Mouse (Mus musculus) megakaryocyte, embryonic 14.5 days (primary cell): ENCODE measurements around the gene Sycn.

Experiments
- FLI1 ChIP-seq: IDR thresholded peaks from 2 replicates; pipeline ENCODE4 v1.6.1; 2012; ENCODE audit warnings: low read length, inconsistent platforms, mixed read lengths
- GATA1 ChIP-seq: IDR thresholded peaks from 3 replicates; pipeline ENCODE4 v1.6.1; 2012; ENCODE audit warnings: mixed read lengths, low read length, inconsistent platforms, borderline replicate concordance

- TF ChIP-seq GATA1 (no peak), FLI1 (no peak)
Observed at GRCm38 (mm10) chr7:28544051-28544601, 3.4 kb downstream of the Sycn start.
